Mouse (Mus musculus): ENCODE data around the gene Ndufb3.
"Not testable (repeated sequence)": the region's sequence is repeated elsewhere in the genome, so short reads cannot be mapped to it uniquely, and the experiment has no call there.

Ndufb3 gene

DNA sequence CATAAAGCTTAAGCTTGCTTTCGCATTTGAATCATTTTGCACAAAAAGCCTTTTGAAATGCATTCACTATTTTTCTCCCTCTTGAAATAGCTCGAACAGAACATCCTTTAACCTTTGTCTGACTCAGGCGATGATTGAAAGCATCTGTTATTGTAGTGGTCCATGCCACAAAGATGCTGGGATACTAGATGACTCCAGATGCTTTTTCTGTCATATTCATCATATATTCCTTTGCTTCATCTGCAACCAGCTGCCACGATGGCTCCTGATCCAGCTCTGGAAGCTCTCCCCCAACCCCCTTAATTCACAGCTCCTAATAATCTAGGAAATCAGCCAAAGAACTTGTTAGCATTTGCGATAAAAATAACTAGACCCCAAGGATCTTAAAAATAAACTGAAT, 30.9 kb downstream of the Ndufb3 start:
- DNase-seq (ENCODE audit: low read depth, low spot score): no peak

DNA sequence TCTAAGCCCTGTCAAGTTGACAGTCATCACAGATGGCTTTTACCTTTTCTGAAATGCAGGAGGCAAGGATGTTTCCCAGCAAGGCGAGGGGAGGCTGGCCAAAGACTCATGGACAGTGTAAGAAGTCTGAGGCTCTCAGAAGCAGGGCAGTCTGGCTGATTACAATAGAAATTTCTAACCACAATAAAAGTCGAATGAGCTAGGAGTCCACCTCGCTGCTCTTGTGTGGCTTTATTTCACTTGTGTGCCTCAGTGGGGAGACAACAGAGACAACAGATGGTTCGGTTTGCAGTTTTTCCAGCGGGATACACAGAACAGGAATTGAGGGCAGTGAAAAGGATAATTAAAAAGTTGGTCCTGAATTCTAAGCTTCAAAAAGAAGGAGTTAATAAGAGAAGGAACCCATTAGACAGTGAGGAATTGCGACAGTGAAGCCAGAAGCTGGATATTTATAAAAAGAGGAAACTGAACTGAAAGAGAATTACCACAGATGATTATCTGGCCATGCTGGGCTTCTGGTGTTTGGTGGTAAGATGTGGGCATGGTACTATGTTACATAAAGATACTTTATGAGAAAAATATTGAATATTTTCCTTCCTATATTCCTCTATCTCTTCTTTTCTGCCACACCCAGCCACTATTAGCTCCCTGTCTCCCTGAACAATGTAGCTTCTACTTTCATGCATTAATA, 31.9 kb downstream of the Ndufb3 start:
- no peak for DNase-seq (ENCODE audit: low read depth, low spot score)

DNA sequence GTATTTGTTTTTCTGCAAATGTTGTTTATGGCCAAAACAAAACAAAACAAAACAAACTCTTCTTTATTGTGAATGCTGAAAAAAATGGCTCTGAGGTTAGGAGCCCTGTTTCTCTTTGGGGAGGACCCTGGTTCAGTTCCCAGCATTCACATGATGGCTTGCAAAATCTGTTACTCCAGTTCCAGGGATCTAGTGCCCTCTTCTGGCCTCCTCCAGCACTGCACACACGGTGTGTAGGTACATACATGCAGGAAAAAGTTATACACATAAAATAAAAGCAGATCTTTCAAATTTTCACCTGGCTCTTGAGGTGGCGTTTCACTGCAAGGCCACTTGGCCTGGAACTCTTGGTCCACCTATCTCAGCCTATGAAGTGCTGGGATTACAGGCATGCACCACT, 32.6 kb downstream of the Ndufb3 start:
- DNase-seq (ENCODE audit: low read depth, low spot score): peak; percentile 49

DNA sequence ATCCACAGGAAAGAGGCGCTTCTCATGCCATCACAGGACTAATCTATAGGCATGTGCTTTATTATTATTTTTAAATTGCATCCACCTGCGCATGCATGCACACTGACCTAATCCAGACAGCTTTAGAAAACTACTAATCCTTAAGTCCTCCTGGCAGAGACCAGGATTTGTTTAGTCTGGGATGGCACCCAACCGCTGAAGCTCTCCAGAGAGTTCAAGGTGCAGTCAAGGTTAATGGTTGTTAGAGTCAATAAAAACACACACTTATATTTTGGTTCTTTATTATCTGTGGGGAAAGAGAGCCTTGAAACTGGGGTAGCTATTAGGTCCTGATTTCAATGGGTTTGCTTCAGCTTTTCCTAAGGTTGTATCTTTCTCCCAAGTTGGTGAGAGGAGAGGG, 35.1 kb downstream of the Ndufb3 start:
- no peak for DNase-seq (ENCODE audit: low read depth, low spot score)

DNA sequence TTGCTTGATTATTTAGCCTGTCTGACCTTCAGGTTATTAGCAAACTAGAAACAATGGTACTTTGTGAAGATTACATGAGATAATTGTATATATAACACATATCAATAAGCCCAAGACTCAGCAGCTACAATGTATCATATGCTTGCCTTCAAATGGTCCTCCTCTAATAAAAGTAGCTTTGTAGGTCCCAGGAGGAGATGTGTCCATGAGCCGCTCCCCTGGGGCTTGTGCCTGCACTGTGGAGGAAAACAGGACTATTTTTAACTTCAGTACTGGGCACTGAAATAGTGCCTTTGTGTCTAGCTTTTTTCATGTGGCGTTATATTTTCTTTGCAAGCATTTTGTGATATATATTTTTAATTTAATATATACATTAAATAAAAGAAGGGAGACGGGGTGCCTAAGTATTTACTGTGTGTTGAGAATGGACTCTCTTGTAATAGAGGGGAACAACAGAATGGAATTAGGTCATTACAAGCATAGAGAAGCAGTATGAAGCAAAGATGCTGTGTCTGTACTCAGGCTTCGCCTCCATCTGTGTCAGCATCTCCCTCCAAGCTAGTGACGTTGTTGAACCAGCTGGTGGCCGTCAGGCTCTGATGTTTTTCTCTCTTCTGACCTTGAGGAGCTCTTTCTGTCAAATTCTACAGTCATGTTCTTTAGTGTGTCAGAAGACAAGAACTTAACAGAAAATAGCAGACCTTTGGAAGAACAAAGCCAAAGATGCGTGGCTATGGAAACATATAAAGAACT, 36.0 kb downstream of the Ndufb3 start:
- DNase-seq (ENCODE audit: low read depth, low spot score): no peak

DNA sequence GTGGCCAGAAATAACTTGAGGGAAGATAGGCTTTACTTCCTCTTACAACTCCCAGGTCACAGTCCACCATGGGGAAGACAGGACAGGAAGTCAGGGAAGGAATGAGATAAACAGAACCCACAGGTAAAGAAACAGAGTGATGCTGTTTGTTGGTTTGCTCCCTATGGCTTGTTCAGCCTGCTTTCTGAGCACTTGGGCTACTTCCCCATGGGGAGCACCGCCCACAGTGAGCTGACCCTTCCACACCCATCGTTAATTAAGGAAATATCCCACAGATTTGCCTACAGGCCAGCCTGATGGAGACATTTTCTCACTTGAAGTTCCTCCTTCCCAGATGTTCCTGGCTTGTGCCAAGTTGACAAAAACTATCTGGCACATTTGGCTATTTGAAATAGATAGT, 42.7 kb downstream of the Ndufb3 start:
- DNase-seq (ENCODE audit: low read depth, low spot score): not testable (repeated sequence)

Measured in ES-CJ7 (cell line).